Mouse (Mus musculus) lung, postnatal 0 days (tissue): ENCODE data around the gene Pctp.
A peak's percentile ranks its signal among the peaks of the same experiment; 100 is the strongest.

Source experiments
- CTCF ChIP-seq: IDR thresholded peaks from 2 replicates; pipeline ENCODE4 v1.5.1; 2016; ENCODE audit warnings: antibody characterized with exemption, mild to moderate bottlenecking
- EP300 ChIP-seq: IDR thresholded peaks from 2 replicates; pipeline ENCODE4 v1.6.1; 2016; ENCODE audit warnings: antibody characterized with exemption, mild to moderate bottlenecking, control low read depth

- peak; percentile 87 for TF ChIP-seq CTCF
- no peak for TF ChIP-seq EP300
Observed at GRCm38 (mm10) chr11:90019161-90019560, 16.5 kb upstream of the Pctp start.
